Comparison of ENCODE assay signal across 11 mouse cellular contexts in genomic region chr7:132787496-132788190, GRCm38 (mm10). TPM values are rescaled to one million over a fixed set of nuclear protein-coding genes. Genes with fewer than 3 reads are reported as not detected.
A peak's percentile ranks its signal among the peaks of the same experiment; 100 is the strongest.
DNase-seq lines count a peak whose midpoint lies in the region; ATAC-seq lines count a peak whose summit lies in the region.
"Had no signal": no experiment of that assay in that cellular context is flagged by ENCODE, and none has a peak within 500 bp of the region (broad histone marks: within the 10 kb centered on the region; RNA-seq: fewer than 3 reads in every experiment).

No protein-coding gene starts in this region.

- no peak overlapping the region for H3K4me3 ChIP-seq in limb, embryonic 15.5 days
- no peak overlapping the region for H3K4me3 ChIP-seq in limb, embryonic 10.5 days
- no peak overlapping the region for H3K4me3 ChIP-seq in heart, embryonic 12.5 days
- H3K4me3 ChIP-seq in macrophage (ENCODE audit: inconsistent target) = no peak overlapping the region
- H3K4me3 ChIP-seq in forebrain, embryonic 16.5 days (replicated peaks; ENCODE audit: low read length) = no peak overlapping the region
- H3K4me3 ChIP-seq: midbrain, embryonic 15.5 days had no signal

- no peaks in the 10 kb centered on the region for H3K27me3 ChIP-seq in limb, embryonic 15.5 days
- H3K27me3 ChIP-seq in limb, embryonic 10.5 days (ENCODE audit: low read depth, poor library complexity, severe bottlenecking) = no peaks in the 10 kb centered on the region
- no peaks in the 10 kb centered on the region for H3K27me3 ChIP-seq in heart, embryonic 12.5 days (replicated peaks)
- no peaks in the 10 kb centered on the region for H3K27me3 ChIP-seq in forebrain, embryonic 16.5 days (replicated peaks; ENCODE audit: control insufficient read depth, insufficient read depth, low read length)
- H3K27me3 ChIP-seq: midbrain, embryonic 15.5 days had no signal

- peaks cover 100% of the 10 kb centered on the region for H3K79me2 ChIP-seq in macrophage (ENCODE audit: inconsistent target)

- no peak overlapping the region for H3K9ac ChIP-seq in limb, embryonic 15.5 days
- no peak overlapping the region for H3K9ac ChIP-seq in heart, embryonic 12.5 days
- H3K9ac ChIP-seq in forebrain, embryonic 16.5 days (replicated peaks; ENCODE audit: low read depth, low read length) = no peak overlapping the region
- H3K9ac ChIP-seq: liver, embryonic 14.5 days; midbrain, embryonic 15.5 days had no signal

- 0 out of 2 replicates have a peak overlapping the region, but pooled peaks have one; percentile 35 for H3K27ac ChIP-seq in limb, embryonic 15.5 days
- no peak overlapping the region for H3K27ac ChIP-seq in limb, embryonic 10.5 days
- peak overlapping the region; percentile 77; the same call in 1 of the 2 replicates for H3K27ac ChIP-seq in heart, embryonic 12.5 days (ENCODE audit: poor library complexity, severe bottlenecking)
- peak overlapping the region; percentile 35; the same call in 1 of the 2 replicates for H3K27ac ChIP-seq in macrophage
- no peak overlapping the region for H3K27ac ChIP-seq in forebrain, embryonic 16.5 days (ENCODE audit: low read length)
- H3K27ac ChIP-seq: liver, embryonic 14.5 days; midbrain, embryonic 15.5 days had no signal

- no peak for ATAC-seq in limb, embryonic 15.5 days (ENCODE audit: insufficient number of reproducible peaks, low FRiP score, low TSS enrichment, low read depth)
- ATAC-seq in heart, embryonic 12.5 days (ENCODE audit: insufficient number of reproducible peaks, low FRiP score) = no peak
- no peak for ATAC-seq in cerebellum, adult (ENCODE audit: insufficient number of reproducible peaks, low FRiP score, low TSS enrichment)
- ATAC-seq in forebrain, embryonic 16.5 days = no peak
- ATAC-seq: midbrain, embryonic 15.5 days had no signal

- H3K4me2 ChIP-seq in limb, embryonic 15.5 days = no peak overlapping the region
- no peak overlapping the region for H3K4me2 ChIP-seq in heart, embryonic 12.5 days
- H3K4me2 ChIP-seq in forebrain, embryonic 16.5 days (ENCODE audit: low read length) = no peak overlapping the region
- H3K4me2 ChIP-seq: midbrain, embryonic 15.5 days had no signal

- H3K4me1 ChIP-seq in limb, embryonic 15.5 days = peaks cover 46% of the 10 kb centered on the region
- H3K4me1 ChIP-seq in limb, embryonic 10.5 days = peaks cover 40% of the 10 kb centered on the region
- peaks cover 67% of the 10 kb centered on the region for H3K4me1 ChIP-seq in heart, embryonic 12.5 days (replicated peaks)
- peaks cover 13% of the 10 kb centered on the region for H3K4me1 ChIP-seq in forebrain, embryonic 16.5 days (replicated peaks; ENCODE audit: control insufficient read depth, insufficient read depth, low read length)

- no peaks in the 10 kb centered on the region for H3K9me3 ChIP-seq in limb, embryonic 15.5 days
- no peaks in the 10 kb centered on the region for H3K9me3 ChIP-seq in limb, embryonic 10.5 days (replicated peaks)
- no peaks in the 10 kb centered on the region for H3K9me3 ChIP-seq in heart, embryonic 12.5 days (replicated peaks)
- no peaks in the 10 kb centered on the region for H3K9me3 ChIP-seq in forebrain, embryonic 16.5 days (ENCODE audit: control insufficient read depth, low read length)
- H3K9me3 ChIP-seq: midbrain, embryonic 15.5 days had no signal

- WGBS in limb, embryonic 15.5 days = 84% methylated on average over 4 of the region's 4 CpGs
- 89% methylated on average over 4 of the region's 4 CpGs for WGBS in limb, embryonic 10.5 days
- 63% methylated on average over 4 of the region's 4 CpGs for WGBS in heart, embryonic 12.5 days
- WGBS in macrophage (ENCODE audit: missing documents) = 44% methylated on average over 4 of the region's 4 CpGs
- 87% methylated on average over 4 of the region's 4 CpGs for WGBS in forebrain, embryonic 16.5 days

- peaks cover 3% of the 10 kb centered on the region; the same call in 1 of the 2 replicates for H3K36me3 ChIP-seq in limb, embryonic 15.5 days
- peaks cover 7% of the 10 kb centered on the region for H3K36me3 ChIP-seq in limb, embryonic 10.5 days
- H3K36me3 ChIP-seq in heart, embryonic 12.5 days = no peaks in the 10 kb centered on the region
- no peaks in the 10 kb centered on the region for H3K36me3 ChIP-seq in macrophage (ENCODE audit: inconsistent target)
- H3K36me3 ChIP-seq in forebrain, embryonic 16.5 days (ENCODE audit: control insufficient read depth, insufficient read depth) = no peaks in the 10 kb centered on the region
- H3K36me3 ChIP-seq: midbrain, embryonic 15.5 days had no signal

- DNase-seq in adrenal gland, adult 2 months = peak; percentile 5
- no peak for DNase-seq in adrenal gland, adult 8-10 months
- DNase-seq in limb, embryonic 10.5 days (ENCODE audit: low spot score) = no peak
- DNase-seq: cerebellum, postnatal 14 days had no signal

RNA-seq across cellular contexts. Expression of gene Fam53b, which starts 26.0 kb away (rescaled TPM):
- total RNA-seq in adrenal gland, adult 2 months (2021) = 10 to 100 TPM; 61.1 to 69.5 TPM
- polyA plus RNA-seq in adrenal gland, adult 2 months (2012; rRNA removed) = 97.5 and 140 TPM in 2 replicates
- 100 to 1,000 TPM in 1 of 4 experiments, 10 to 100 TPM in 3; 84.3 to 115 (median 87.7) TPM for total RNA-seq in adrenal gland, adult 8-10 months (2022)
- polyA plus RNA-seq in limb, embryonic 15.5 days (2015; fragmentation: Nextera tagmentation; extraction: Ambion mirVana) = 18.5 and 20.2 TPM in 2 replicates
- 32.7 and 39.1 TPM in 2 replicates for polyA plus RNA-seq in limb, embryonic 10.5 days (2016; fragmentation: Nextera tagmentation; extraction: Ambion mirVana)
- 15.3 and 17.0 TPM in 2 replicates for polyA plus RNA-seq in heart, embryonic 12.5 days (2016; fragmentation: Nextera tagmentation; extraction: Ambion mirVana)
- total RNA-seq in macrophage (2018; cell fraction: chromatin; rRNA removed) = 100 to 1,000 TPM in 13 of 26 experiments, 10 to 100 TPM in 13; 24.2 to 164 (median 103) TPM
- total RNA-seq in macrophage (2018; cell fraction: cytosol; rRNA removed) = 10 to 100 TPM; 11.4 to 67.0 (median 51.9) TPM
- total RNA-seq in macrophage (2018; cell fraction: nucleus; rRNA removed) = 100 to 1,000 TPM in 8 of 26 experiments, 10 to 100 TPM in 18; 21.6 to 149 (median 81.0) TPM
- polyA plus RNA-seq in macrophage (2018) = 28.5 to 45.3 TPM (median 29.8 TPM) in 3 replicates
- 27.3 and 29.2 TPM in 2 replicates for polyA plus RNA-seq in forebrain, embryonic 16.5 days (2015; fragmentation: Nextera tagmentation; extraction: Ambion mirVana)

Comparison
In these comparisons a context has a peak if more than half of its experiments do, and no peak if none do; other contexts are left out.
1. H3K27ac ChIP-seq: peak in limb, embryonic 15.5 days (single experiment), heart, embryonic 12.5 days (single experiment) and macrophage (single experiment); none in limb, embryonic 10.5 days (single experiment) and forebrain, embryonic 16.5 days (single experiment).